Mouse (Mus musculus) gastrocnemius, postnatal 4 days (tissue): ENCODE measurements around the gene Acap1. TPM values are rescaled to one million over a fixed set of nuclear protein-coding genes. Genes with fewer than 3 reads are reported as not detected.

Experiments used
- DNase-seq, 2 experiments: peaks; one replicate each; pipeline ENCODE4 v3.0.0; 2021 to 2022; ENCODE audit warnings: low spot score in 2 of 2, mixed read lengths in 2 of 2
- microRNA-seq: library from miRNA; unstranded; fragments of <30 nt; microRNA quantifications from one replicate; pipeline ENCODE4 v1.2.0, GENCODE M21; 2021
- total RNA-seq, 2 experiments: library from RNA; stranded (reverse); gene quantifications; 2 replicates each; pipeline ENCODE4 v1.2.3; 2021

Gene Acap1
- total RNA-seq, 2 experiments from 2014 or later = 0.65 to 1.1 TPM

- DNase-seq = no peak
Measured at GRCm38 (mm10) chr11:69838714-69839104, 56.6 kb downstream of the Acap1 start.

- peak; percentile 81 to 94 for DNase-seq
Measured at GRCm38 (mm10) chr11:69837952-69838713, 57.2 kb downstream of the Acap1 start, which contains the start of gene Tmem256. Tmem256 (plus strand) TSS chr11:69838514.

GRCm38 (mm10) chr11:69837604-69837951 lies 57.8 kb downstream of the Acap1 start, which contains the start of gene Nlgn2:
Nlgn2 (minus strand) TSS chr11:69837784.
- DNase-seq = peak in 1 of 2 experiments; percentile 62

GRCm38 (mm10) chr11:69836703-69837576 lies 58.4 kb downstream of the Acap1 start:
- peak; percentile 40 to 43 for DNase-seq

GRCm38 (mm10) chr11:69835966-69836335 lies 59.4 kb downstream of the Acap1 start:
- DNase-seq = no peak

GRCm38 (mm10) chr11:69835326-69835965 lies 59.9 kb downstream of the Acap1 start:
- DNase-seq = no peak

GRCm38 (mm10) chr11:69834001-69834549 lies 61.3 kb downstream of the Acap1 start:
- peak in 1 of 2 experiments; percentile 37 for DNase-seq

GRCm38 (mm10) chr11:69833554-69833953 lies 61.8 kb downstream of the Acap1 start:
- DNase-seq = no peak

Small RNAs within 50 kb of the gene (microRNA-seq; reads per million reads assigned to microRNA genes)
- not detected for gene Mir6924

Other genes with a start within 250 kb of the Acap1 start
- not detected for gene Sox15, start 240.2 kb downstream of the Acap1 start, total RNA-seq
- 10 to 100 TPM; 31.6 to 33.0 TPM for gene Mpdu1, start 232.9 kb downstream of the Acap1 start, total RNA-seq
- gene Cd68, start 229.4 kb downstream of the Acap1 start, total RNA-seq = 10 to 100 TPM; 13.1 to 14.0 TPM
- 100 to 1,000 TPM; 295 to 317 TPM for gene Eif4a1, start 223.1 kb downstream of the Acap1 start, total RNA-seq
- 10 to 100 TPM; 43.5 to 45.9 TPM for gene Senp3, start 213.5 kb downstream of the Acap1 start, total RNA-seq
- gene Tnfsf13, start 209.8 kb downstream of the Acap1 start, total RNA-seq = 1 to 10 TPM; 1.0 to 2.9 TPM
- 10 to 100 TPM; 22.3 to 22.9 TPM for gene Tnfsf12, start 199.7 kb downstream of the Acap1 start, total RNA-seq
- 1 to 10 TPM; 4.3 to 4.6 TPM for gene Tnfsfm13, start 199.4 kb downstream of the Acap1 start, total RNA-seq
- gene Polr2a, start 136.9 kb downstream of the Acap1 start, total RNA-seq = 10 to 100 TPM; 66.4 to 72.2 TPM
- under 1 TPM in 1 of 2 experiments, not detected in 1; 0.25 TPM for gene Slc35g3, start 133.6 kb downstream of the Acap1 start, total RNA-seq
- gene Zbtb4, start 129.6 kb downstream of the Acap1 start, total RNA-seq = 10 to 100 TPM; 26.7 to 30.5 TPM
- gene Chrnb1, start 99.6 kb downstream of the Acap1 start, total RNA-seq = 100 to 1,000 TPM in 1 of 2 experiments, 10 to 100 TPM in 1; 95.1 to 110 TPM
- 10 to 100 TPM; 10.1 to 13.8 TPM for gene Fgf11, start 93.7 kb downstream of the Acap1 start, total RNA-seq
- gene Tmem102, start 89.9 kb downstream of the Acap1 start, total RNA-seq = not detected
- not detected for gene Gm39566, start 80.2 kb downstream of the Acap1 start, total RNA-seq
- not detected for gene Spem2, start 77.1 kb downstream of the Acap1 start, total RNA-seq
- under 1 TPM in 1 of 2 experiments, not detected in 1; 0.34 TPM for gene Spem1, start 73.4 kb downstream of the Acap1 start, total RNA-seq
- gene Nlgn2, start 57.8 kb downstream of the Acap1 start, total RNA-seq = 10 to 100 TPM; 22.3 to 23.2 TPM
- 100 to 1,000 TPM in 1 of 2 experiments, 10 to 100 TPM in 1; 97.5 to 141 TPM for gene Tmem256, start 57.0 kb downstream of the Acap1 start, total RNA-seq
- 10 to 100 TPM; 39.3 to 41.4 TPM for gene Plscr3, start 49.2 kb downstream of the Acap1 start, total RNA-seq
- under 1 TPM in 1 of 2 experiments, not detected in 1; 0.13 TPM for gene Tnk1, start 36.8 kb downstream of the Acap1 start, total RNA-seq
- not detected for gene Tmem95, start 17.5 kb downstream of the Acap1 start, total RNA-seq
- 1 to 10 TPM; 3.5 to 4.7 TPM for gene Kctd11, start 14.1 kb downstream of the Acap1 start, total RNA-seq
- 1 to 10 TPM; 3.2 to 4.1 TPM for gene 2810408A11Rik, start 5.4 kb upstream of the Acap1 start, total RNA-seq
- 10 to 100 TPM; 32.3 to 36.9 TPM for gene Neurl4, start 5.5 kb upstream of the Acap1 start, total RNA-seq
- 10 to 100 TPM; 35.9 to 44.5 TPM for gene Gps2, start 18.3 kb upstream of the Acap1 start, total RNA-seq
- 100 to 1,000 TPM; 565 to 571 TPM for gene Eif5a, start 26.4 kb upstream of the Acap1 start, total RNA-seq
- 1 to 10 TPM; 5.1 to 6.4 TPM for gene Ybx2, start 40.3 kb upstream of the Acap1 start, total RNA-seq
- gene Slc2a4, start 52.6 kb upstream of the Acap1 start, total RNA-seq = 100 to 1,000 TPM; 111 to 142 TPM
- under 1 TPM in 1 of 2 experiments, not detected in 1; 0.34 TPM for gene Cldn7, start 69.2 kb upstream of the Acap1 start, total RNA-seq
- gene Ctdnep1, start 85.6 kb upstream of the Acap1 start, total RNA-seq = 100 to 1,000 TPM; 204 to 229 TPM
- gene Elp5, start 87.0 kb upstream of the Acap1 start, total RNA-seq = 10 to 100 TPM; 61.9 to 63.7 TPM
- 100 to 1,000 TPM; 234 to 246 TPM for gene Gabarap, start 95.6 kb upstream of the Acap1 start, total RNA-seq
- 10 to 100 TPM; 31.5 to 34.7 TPM for gene Phf23, start 100.2 kb upstream of the Acap1 start, total RNA-seq
- gene Dvl2, start 105.1 kb upstream of the Acap1 start, total RNA-seq = 10 to 100 TPM; 19.1 to 22.8 TPM
- gene Acadvl, start 119.9 kb upstream of the Acap1 start, total RNA-seq = 100 to 1,000 TPM; 233 to 241 TPM
- gene Dlg4, start 121.4 kb upstream of the Acap1 start, total RNA-seq = 10 to 100 TPM; 23.9 to 33.8 TPM
- gene Asgr1, start 158.5 kb upstream of the Acap1 start, total RNA-seq = under 1 TPM in 1 of 2 experiments, not detected in 1; 0.62 TPM
- gene Asgr2, start 197.1 kb upstream of the Acap1 start, total RNA-seq = under 1 TPM in 1 of 2 experiments, not detected in 1; 0.62 TPM
- gene Mgl2, start 234.8 kb upstream of the Acap1 start, total RNA-seq = 1 to 10 TPM; 2.8 to 4.2 TPM